Mouse (Mus musculus): ENCODE measurements at regions not wholly inside any gene's neighbourhood (a gene's known extent, or its start where the extent isn't known, plus 50 kb on each side); places are given as distances from the start of the nearest gene placed in this dataset.

GRCm38 (mm10) chr17:66244183-66244582, 120.9 kb downstream of the Ddx11 start:
- H3K4me1 ChIP-seq (ENCODE audit: control insufficient read depth, insufficient read depth, low read length) = peaks cover 14% of the 10 kb centered on the region
- WGBS = 85% methylated on average over 14 of the region's 14 CpGs
- H3K27me3 ChIP-seq (ENCODE audit: control insufficient read depth, insufficient read depth, low read length) = no peaks in the 10 kb centered on the region
- H3K4me2 ChIP-seq = no peak overlapping the region
- no peak overlapping the region for H3K9ac ChIP-seq (ENCODE audit: low read length)
- DNase-seq (ENCODE audit: low spot score, missing footprints) (no peak), ATAC-seq (ENCODE audit: low FRiP score) (no peak)
- H3K4me3 ChIP-seq (ENCODE audit: low read depth, low read length) = no peak overlapping the region
- no peaks in the 10 kb centered on the region for H3K36me3 ChIP-seq (ENCODE audit: control insufficient read depth, insufficient read depth, low read length)
- H3K9me3 ChIP-seq (ENCODE audit: control insufficient read depth, low read length) = no peaks in the 10 kb centered on the region
- H3K27ac ChIP-seq (ENCODE audit: low read depth, low read length) = no peak overlapping the region

GRCm38 (mm10) chr17:66246031-66246534, 122.8 kb downstream of the Ddx11 start:
- Histone ChIP-seq H3K4me3 (ENCODE audit: low read depth, low read length) (no peak overlapping the region), H3K9me3 (ENCODE audit: control insufficient read depth, low read length) (no peaks in the 10 kb centered on the region), H3K27me3 (ENCODE audit: control insufficient read depth, insufficient read depth, low read length) (no peaks in the 10 kb centered on the region), H3K27ac (ENCODE audit: low read depth, low read length) (no peak overlapping the region), H3K4me2 (no peak overlapping the region), H3K36me3 (ENCODE audit: control insufficient read depth, insufficient read depth, low read length) (no peaks in the 10 kb centered on the region), H3K9ac (ENCODE audit: low read length) (0 out of 2 replicates have a peak overlapping the region, but pooled peaks have one; percentile 16), H3K4me1 (ENCODE audit: control insufficient read depth, insufficient read depth, low read length) (peaks cover 14% of the 10 kb centered on the region)
- 72% methylated on average over 14 of the region's 14 CpGs for WGBS
- no peak for DNase-seq (ENCODE audit: low spot score, missing footprints)
- no peak for ATAC-seq (ENCODE audit: low FRiP score)

- no peak overlapping the region for H3K4me2 ChIP-seq
- H3K9me3 ChIP-seq (ENCODE audit: control insufficient read depth, low read length) = no peaks in the 10 kb centered on the region
- no peak overlapping the region for H3K4me3 ChIP-seq (ENCODE audit: low read depth, low read length)
- DNase-seq (ENCODE audit: low spot score, missing footprints) (no peak), ATAC-seq (ENCODE audit: low FRiP score) (no peak)
- H3K27me3 ChIP-seq (ENCODE audit: control insufficient read depth, insufficient read depth, low read length) = no peaks in the 10 kb centered on the region
- 89% methylated on average over 2 of the region's 2 CpGs for WGBS
- H3K36me3 ChIP-seq (ENCODE audit: control insufficient read depth, insufficient read depth, low read length) = no peaks in the 10 kb centered on the region
- no peak overlapping the region for H3K9ac ChIP-seq (ENCODE audit: low read length)
- H3K27ac ChIP-seq (ENCODE audit: low read depth, low read length) = no peak overlapping the region
- H3K4me1 ChIP-seq (ENCODE audit: control insufficient read depth, insufficient read depth, low read length) = no peaks in the 10 kb centered on the region
Measured at GRCm38 (mm10) chr17:66251495-66251894, 128.2 kb downstream of the Ddx11 start.

- Histone ChIP-seq H3K36me3 (ENCODE audit: control insufficient read depth, insufficient read depth, low read length) (no peaks in the 10 kb centered on the region), H3K27ac (ENCODE audit: low read depth, low read length) (no peak overlapping the region), H3K9ac (ENCODE audit: low read length) (no peak overlapping the region), H3K4me2 (no peak overlapping the region), H3K27me3 (ENCODE audit: control insufficient read depth, insufficient read depth, low read length) (no peaks in the 10 kb centered on the region), H3K4me1 (ENCODE audit: control insufficient read depth, insufficient read depth, low read length) (no peaks in the 10 kb centered on the region), H3K9me3 (ENCODE audit: control insufficient read depth, low read length) (no peaks in the 10 kb centered on the region), H3K4me3 (ENCODE audit: low read depth, low read length) (no peak overlapping the region)
- DNase-seq (ENCODE audit: low spot score, missing footprints) = no peak
- 92% methylated on average over 6 of the region's 6 CpGs for WGBS
- no peak for ATAC-seq (ENCODE audit: low FRiP score)
Measured at GRCm38 (mm10) chr17:66252926-66253325, 129.6 kb downstream of the Ddx11 start.

GRCm38 (mm10) chr17:66259697-66260096, 136.4 kb downstream of the Ddx11 start:
- ATAC-seq (ENCODE audit: low FRiP score) (no peak), DNase-seq (ENCODE audit: low spot score, missing footprints) (peak; percentile 49)
- Histone ChIP-seq H3K4me3 (ENCODE audit: low read depth, low read length) (no peak overlapping the region), H3K4me2 (no peak overlapping the region), H3K27me3 (ENCODE audit: control insufficient read depth, insufficient read depth, low read length) (no peaks in the 10 kb centered on the region), H3K27ac (ENCODE audit: low read depth, low read length) (no peak overlapping the region), H3K4me1 (ENCODE audit: control insufficient read depth, insufficient read depth, low read length) (no peaks in the 10 kb centered on the region), H3K9me3 (ENCODE audit: control insufficient read depth, low read length) (no peaks in the 10 kb centered on the region), H3K9ac (ENCODE audit: low read length) (no peak overlapping the region), H3K36me3 (ENCODE audit: control insufficient read depth, insufficient read depth, low read length) (no peaks in the 10 kb centered on the region)
- WGBS = 73% methylated on average over 8 of the region's 8 CpGs

GRCm38 (mm10) chr17:66262681-66263240, 139.4 kb downstream of the Ddx11 start:
- H3K4me2 ChIP-seq = no peak overlapping the region
- H3K36me3 ChIP-seq (ENCODE audit: control insufficient read depth, insufficient read depth, low read length) = no peaks in the 10 kb centered on the region
- 86% methylated on average over 4 of the region's 4 CpGs for WGBS
- no peak for DNase-seq (ENCODE audit: low spot score, missing footprints)
- H3K27me3 ChIP-seq (ENCODE audit: control insufficient read depth, insufficient read depth, low read length) = no peaks in the 10 kb centered on the region
- H3K4me1 ChIP-seq (ENCODE audit: control insufficient read depth, insufficient read depth, low read length) = peaks cover 5% of the 10 kb centered on the region
- H3K9ac ChIP-seq (ENCODE audit: low read length) = no peak overlapping the region
- no peak overlapping the region for H3K4me3 ChIP-seq (ENCODE audit: low read depth, low read length)
- H3K9me3 ChIP-seq (ENCODE audit: control insufficient read depth, low read length) = no peaks in the 10 kb centered on the region
- ATAC-seq (ENCODE audit: low FRiP score) = no peak
- H3K27ac ChIP-seq (ENCODE audit: low read depth, low read length) = no peak overlapping the region

GRCm38 (mm10) chr17:66263405-66263804, 140.1 kb downstream of the Ddx11 start:
- no peak overlapping the region for H3K27ac ChIP-seq (ENCODE audit: low read depth, low read length)
- no peaks in the 10 kb centered on the region for H3K9me3 ChIP-seq (ENCODE audit: control insufficient read depth, low read length)
- 89% methylated on average over 4 of the region's 4 CpGs for WGBS
- no peak overlapping the region for H3K4me3 ChIP-seq (ENCODE audit: low read depth, low read length)
- H3K36me3 ChIP-seq (ENCODE audit: control insufficient read depth, insufficient read depth, low read length) = no peaks in the 10 kb centered on the region
- H3K4me1 ChIP-seq (ENCODE audit: control insufficient read depth, insufficient read depth, low read length) = peaks cover 5% of the 10 kb centered on the region
- H3K4me2 ChIP-seq = no peak overlapping the region
- DNase-seq (ENCODE audit: low spot score, missing footprints) = no peak
- H3K9ac ChIP-seq (ENCODE audit: low read length) = no peak overlapping the region
- no peaks in the 10 kb centered on the region for H3K27me3 ChIP-seq (ENCODE audit: control insufficient read depth, insufficient read depth, low read length)
- ATAC-seq (ENCODE audit: low FRiP score) = no peak

- Histone ChIP-seq H3K4me1 (ENCODE audit: control insufficient read depth, insufficient read depth, low read length) (peaks cover 5% of the 10 kb centered on the region), H3K4me3 (ENCODE audit: low read depth, low read length) (no peak overlapping the region), H3K36me3 (ENCODE audit: control insufficient read depth, insufficient read depth, low read length) (no peaks in the 10 kb centered on the region), H3K27me3 (ENCODE audit: control insufficient read depth, insufficient read depth, low read length) (no peaks in the 10 kb centered on the region), H3K27ac (ENCODE audit: low read depth, low read length) (no peak overlapping the region), H3K9me3 (ENCODE audit: control insufficient read depth, low read length) (no peaks in the 10 kb centered on the region), H3K9ac (ENCODE audit: low read length) (no peak overlapping the region), H3K4me2 (no peak overlapping the region)
- ATAC-seq (ENCODE audit: low FRiP score) = no peak
- WGBS = 92% methylated on average over 5 of the region's 5 CpGs
- DNase-seq (ENCODE audit: low spot score, missing footprints) = no peak
Measured at GRCm38 (mm10) chr17:66266803-66267202, 143.5 kb downstream of the Ddx11 start.

GRCm38 (mm10) chr17:66267831-66268230, 144.5 kb downstream of the Ddx11 start:
- no peak overlapping the region for H3K4me3 ChIP-seq (ENCODE audit: low read depth, low read length)
- no peaks in the 10 kb centered on the region for H3K36me3 ChIP-seq (ENCODE audit: control insufficient read depth, insufficient read depth, low read length)
- peaks cover 5% of the 10 kb centered on the region for H3K4me1 ChIP-seq (ENCODE audit: control insufficient read depth, insufficient read depth, low read length)
- WGBS = 54% methylated on average over 6 of the region's 6 CpGs
- no peaks in the 10 kb centered on the region for H3K9me3 ChIP-seq (ENCODE audit: control insufficient read depth, low read length)
- no peak overlapping the region for H3K9ac ChIP-seq (ENCODE audit: low read length)
- H3K4me2 ChIP-seq = no peak overlapping the region
- ATAC-seq (ENCODE audit: low FRiP score) (no peak), DNase-seq (ENCODE audit: low spot score, missing footprints) (no peak)
- H3K27ac ChIP-seq (ENCODE audit: low read depth, low read length) = no peak overlapping the region
- H3K27me3 ChIP-seq (ENCODE audit: control insufficient read depth, insufficient read depth, low read length) = no peaks in the 10 kb centered on the region
